Comparison of ENCODE assay signal across 28 mouse cellular contexts in genomic region chr8:34290670-34291069, GRCm38 (mm10).
"Had no signal": no experiment of that assay in that cellular context is flagged by ENCODE, and none has a peak within 500 bp of the region (broad histone marks: within the 10 kb centered on the region; RNA-seq: fewer than 3 reads in every experiment).

No protein-coding gene starts in this region.

- H3K4me3 ChIP-seq: embryonic facial prominence, embryonic 10.5 days; embryonic facial prominence, embryonic 12.5 days; embryonic facial prominence, embryonic 13.5 days; embryonic facial prominence, embryonic 15.5 days; erythroblast, embryonic 14.5 days; forebrain, embryonic 10.5 days; forebrain, embryonic 12.5 days; forebrain, embryonic 13.5 days; forebrain, embryonic 15.5 days; gastrocnemius, adult 2 months had no signal

- H3K4me2 ChIP-seq: embryonic facial prominence, embryonic 12.5 days; embryonic facial prominence, embryonic 13.5 days; embryonic facial prominence, embryonic 15.5 days; forebrain, embryonic 12.5 days; forebrain, embryonic 13.5 days; forebrain, embryonic 15.5 days had no signal

- H3K4me1 ChIP-seq: embryonic facial prominence, embryonic 10.5 days; embryonic facial prominence, embryonic 12.5 days; embryonic facial prominence, embryonic 13.5 days; embryonic facial prominence, embryonic 15.5 days; forebrain, embryonic 10.5 days; forebrain, embryonic 12.5 days; forebrain, embryonic 13.5 days; forebrain, embryonic 15.5 days had no signal

- DNase-seq: cerebellum, adult 2 months; cerebellum, adult 8-10 months; cerebellum, adult 9-10 months; cerebellum, adult 9-11 months; cerebellum, postnatal 10 days; cerebellum, postnatal 14 days; cerebellum, postnatal 25 days; cerebellum, postnatal 36 days; embryo, embryonic 11 days; forebrain, postnatal 0 days; gastrocnemius, adult 2 months; gastrocnemius, postnatal 10 days; gastrocnemius, postnatal 14 days; gastrocnemius, postnatal 25 days; gastrocnemius, postnatal 36 days; heart, adult 11 months; heart, adult 18-20 months had no signal

- H3K36me3 ChIP-seq: embryonic facial prominence, embryonic 10.5 days; embryonic facial prominence, embryonic 12.5 days; embryonic facial prominence, embryonic 13.5 days; embryonic facial prominence, embryonic 15.5 days; forebrain, embryonic 10.5 days; forebrain, embryonic 12.5 days; forebrain, embryonic 15.5 days had no signal

- H3K27me3 ChIP-seq: embryonic facial prominence, embryonic 12.5 days; embryonic facial prominence, embryonic 13.5 days; embryonic facial prominence, embryonic 15.5 days; forebrain, embryonic 12.5 days; forebrain, embryonic 13.5 days; forebrain, embryonic 15.5 days had no signal

- H3K27ac ChIP-seq: embryonic facial prominence, embryonic 10.5 days; embryonic facial prominence, embryonic 12.5 days; embryonic facial prominence, embryonic 13.5 days; embryonic facial prominence, embryonic 15.5 days; forebrain, embryonic 10.5 days; forebrain, embryonic 12.5 days; forebrain, embryonic 13.5 days; forebrain, embryonic 15.5 days; gastrocnemius, adult 2 months had no signal

- H3K9ac ChIP-seq: embryonic facial prominence, embryonic 12.5 days; embryonic facial prominence, embryonic 13.5 days; embryonic facial prominence, embryonic 15.5 days; forebrain, embryonic 12.5 days; forebrain, embryonic 13.5 days; forebrain, embryonic 15.5 days; forebrain, postnatal 0 days had no signal

- H3K9me3 ChIP-seq: embryonic facial prominence, embryonic 13.5 days; forebrain, embryonic 15.5 days had no signal

- ATAC-seq: forebrain, embryonic 13.5 days; forebrain, embryonic 14.5 days; forebrain, embryonic 15.5 days; forebrain, embryonic 16.5 days; forebrain, postnatal 0 days had no signal
